Mouse (Mus musculus): ENCODE measurements around the gene Slc4a4. TPM values are rescaled to one million over a fixed set of nuclear protein-coding genes. Genes with fewer than 3 reads are reported as not detected.

Slc4a4 gene
- polyA plus RNA-seq, 2 experiments = 0.50 to 0.57 TPM

- 55% methylated on average over 1 of the region's 1 CpGs for WGBS (ENCODE audit: insufficient replicate concordance)
- Histone ChIP-seq H3K9me3 (ENCODE audit: control insufficient read depth, low read length) (no peaks in the 10 kb centered on the region), H3K4me3 (ENCODE audit: insufficient read depth in 1 of 2, low read depth in 2 of 2, low read length in 2 of 2) (no peak overlapping the region), H3K4me1 (replicated peaks; ENCODE audit: control insufficient read depth in 2 of 2, insufficient read depth in 2 of 2, low read length in 1 of 2) (no peaks in the 10 kb centered on the region), H3K36me3 (replicated peaks; ENCODE audit: control insufficient read depth, insufficient read depth, low read depth) (no peaks in the 10 kb centered on the region), H3K27ac (no peak overlapping the region), H3K9ac (replicated peaks) (no peak overlapping the region), H3K4me2 (ENCODE audit: low read depth) (no peak overlapping the region), H3K27me3 (ENCODE audit: control insufficient read depth, insufficient read depth, low read length) (no peaks in the 10 kb centered on the region)
- DNase-seq (ENCODE audit: low read depth in 3 of 3, low spot score in 3 of 3) = no peak
- TF ChIP-seq EP300 (IDR thresholded peaks at IDR 0.05; ENCODE audit: low read depth) (no peak), CTCF (IDR thresholded peaks at IDR 0.05; ENCODE audit: low read depth) (no peak)
- ATAC-seq (ENCODE audit: insufficient read depth) = no peak
Measured at GRCm38 (mm10) chr5:89077711-89078110, 191.1 kb downstream of the Slc4a4 start.

- ATAC-seq (ENCODE audit: insufficient read depth) (no peak), DNase-seq (ENCODE audit: low read depth in 3 of 3, low spot score in 3 of 3) (no peak)
- no peak for TF ChIP-seq CTCF (IDR thresholded peaks at IDR 0.05; ENCODE audit: low read depth)
- TF ChIP-seq EP300 (IDR thresholded peaks at IDR 0.05; ENCODE audit: low read depth) = no peak
- Histone ChIP-seq H3K36me3 (replicated peaks; ENCODE audit: control insufficient read depth, insufficient read depth, low read depth) (no peaks in the 10 kb centered on the region), H3K9ac (replicated peaks) (no peak overlapping the region), H3K27me3 (ENCODE audit: control insufficient read depth, insufficient read depth, low read length) (no peaks in the 10 kb centered on the region), H3K4me3 (ENCODE audit: insufficient read depth in 1 of 2, low read depth in 2 of 2, low read length in 2 of 2) (no peak overlapping the region), H3K4me1 (replicated peaks; ENCODE audit: control insufficient read depth in 2 of 2, insufficient read depth in 2 of 2, low read length in 1 of 2) (no peaks in the 10 kb centered on the region), H3K4me2 (ENCODE audit: low read depth) (no peak overlapping the region), H3K9me3 (ENCODE audit: control insufficient read depth, low read length) (no peaks in the 10 kb centered on the region), H3K27ac (no peak overlapping the region)
- 66% methylated on average over 4 of the region's 4 CpGs for WGBS (ENCODE audit: insufficient replicate concordance)
Measured at GRCm38 (mm10) chr5:89083476-89083875, 196.9 kb downstream of the Slc4a4 start.

- Histone ChIP-seq H3K9ac (replicated peaks) (no peak overlapping the region), H3K27me3 (ENCODE audit: control insufficient read depth, insufficient read depth, low read length) (no peaks in the 10 kb centered on the region), H3K4me1 (replicated peaks; ENCODE audit: control insufficient read depth in 2 of 2, insufficient read depth in 2 of 2, low read length in 1 of 2) (no peaks in the 10 kb centered on the region), H3K36me3 (replicated peaks; ENCODE audit: control insufficient read depth, insufficient read depth, low read depth) (no peaks in the 10 kb centered on the region), H3K4me2 (ENCODE audit: low read depth) (no peak overlapping the region), H3K9me3 (ENCODE audit: control insufficient read depth, low read length) (no peaks in the 10 kb centered on the region), H3K4me3 (ENCODE audit: insufficient read depth in 1 of 2, low read depth in 2 of 2, low read length in 2 of 2) (no peak overlapping the region), H3K27ac (no peak overlapping the region)
- ATAC-seq (ENCODE audit: insufficient read depth) = no peak
- DNase-seq (ENCODE audit: low read depth in 3 of 3, low spot score in 3 of 3) = no peak
- TF ChIP-seq EP300 (IDR thresholded peaks at IDR 0.05; ENCODE audit: low read depth) = no peak
- no peak for TF ChIP-seq CTCF (IDR thresholded peaks at IDR 0.05; ENCODE audit: low read depth)
- WGBS (ENCODE audit: insufficient replicate concordance) = 67% methylated on average over 7 of the region's 7 CpGs
Measured at GRCm38 (mm10) chr5:89087916-89088315, 201.3 kb downstream of the Slc4a4 start.

- no peaks in the 10 kb centered on the region for H3K9me3 ChIP-seq (ENCODE audit: control insufficient read depth, low read length)
- H3K4me2 ChIP-seq (ENCODE audit: low read depth) = no peak overlapping the region
- H3K4me3 ChIP-seq (ENCODE audit: insufficient read depth in 1 of 2, low read depth in 2 of 2, low read length in 2 of 2) = no peak overlapping the region
- DNase-seq (ENCODE audit: low read depth in 3 of 3, low spot score in 3 of 3) (no peak), ATAC-seq (ENCODE audit: insufficient read depth) (no peak)
- no peaks in the 10 kb centered on the region for H3K36me3 ChIP-seq (replicated peaks; ENCODE audit: control insufficient read depth, insufficient read depth, low read depth)
- no peak overlapping the region for H3K27ac ChIP-seq
- H3K9ac ChIP-seq (replicated peaks) = no peak overlapping the region
- 55% methylated on average over 11 of the region's 11 CpGs for WGBS (ENCODE audit: insufficient replicate concordance)
- no peaks in the 10 kb centered on the region for H3K27me3 ChIP-seq (ENCODE audit: control insufficient read depth, insufficient read depth, low read length)
- TF ChIP-seq EP300 (IDR thresholded peaks at IDR 0.05; ENCODE audit: low read depth) (no peak), CTCF (IDR thresholded peaks at IDR 0.05; ENCODE audit: low read depth) (no peak)
- H3K4me1 ChIP-seq (replicated peaks; ENCODE audit: control insufficient read depth in 2 of 2, insufficient read depth in 2 of 2, low read length in 1 of 2) = no peaks in the 10 kb centered on the region
Measured at GRCm38 (mm10) chr5:89088462-89088861, 201.8 kb downstream of the Slc4a4 start.

- no peaks in the 10 kb centered on the region for H3K36me3 ChIP-seq (replicated peaks; ENCODE audit: control insufficient read depth, insufficient read depth, low read depth)
- no peaks in the 10 kb centered on the region for H3K4me1 ChIP-seq (replicated peaks; ENCODE audit: control insufficient read depth in 2 of 2, insufficient read depth in 2 of 2, low read length in 1 of 2)
- H3K27ac ChIP-seq = no peak overlapping the region
- H3K4me3 ChIP-seq (ENCODE audit: insufficient read depth in 1 of 2, low read depth in 2 of 2, low read length in 2 of 2) = no peak overlapping the region
- H3K9ac ChIP-seq (replicated peaks) = no peak overlapping the region
- H3K4me2 ChIP-seq (ENCODE audit: low read depth) = no peak overlapping the region
- no peak for TF ChIP-seq EP300 (IDR thresholded peaks at IDR 0.05; ENCODE audit: low read depth)
- no peak for TF ChIP-seq CTCF (IDR thresholded peaks at IDR 0.05; ENCODE audit: low read depth)
- H3K9me3 ChIP-seq (ENCODE audit: control insufficient read depth, low read length) = no peaks in the 10 kb centered on the region
- DNase-seq (ENCODE audit: low read depth in 3 of 3, low spot score in 3 of 3) (no peak), ATAC-seq (ENCODE audit: insufficient read depth) (no peak)
- H3K27me3 ChIP-seq (ENCODE audit: control insufficient read depth, insufficient read depth, low read length) = no peaks in the 10 kb centered on the region
- 41% methylated on average over 3 of the region's 3 CpGs for WGBS (ENCODE audit: insufficient replicate concordance)
Measured at GRCm38 (mm10) chr5:89090131-89090530, 203.5 kb downstream of the Slc4a4 start.
